ENCODE assay signal across 22 mouse cellular contexts in genomic region chr12:34618321-34618720, GRCm38 (mm10).
DNase-seq lines count a peak whose midpoint lies in the region; ATAC-seq lines count a peak whose summit lies in the region.
"Had no signal": no experiment of that assay in that cellular context is flagged by ENCODE, and none has a peak within 500 bp of the region (broad histone marks: within the 10 kb centered on the region; RNA-seq: fewer than 3 reads in every experiment).

No protein-coding gene starts in this region.

- ATAC-seq in heart, embryonic 11.5 days (replicated peaks; ENCODE audit: insufficient number of reproducible peaks, low FRiP score, low TSS enrichment): no peak
- ATAC-seq: activated CD4-positive, CD25-positive, alpha-beta regulatory T cell, adult 4 months; liver, embryonic 12.5 days had no signal

- intact Hi-C loops in left cerebral cortex, postnatal 4 days (cut with DNase I): no loop called here

- H3K36me3 ChIP-seq in heart, embryonic 11.5 days (ENCODE audit: control insufficient read depth, insufficient read depth, low read length): no peaks in the 10 kb centered on the region
- H3K36me3 ChIP-seq: embryonic facial prominence, embryonic 12.5 days; heart, embryonic 10.5 days; kidney, embryonic 15.5 days; limb, embryonic 12.5 days; liver, embryonic 12.5 days; midbrain, embryonic 15.5 days had no signal

- H3K9ac ChIP-seq in heart, embryonic 11.5 days (ENCODE audit: low read depth, low read length): no peak overlapping the region
- H3K9ac ChIP-seq: embryonic facial prominence, embryonic 12.5 days; kidney, embryonic 15.5 days; limb, embryonic 12.5 days; liver, embryonic 12.5 days; midbrain, embryonic 15.5 days had no signal

- H3K4me3 ChIP-seq in heart, embryonic 11.5 days (ENCODE audit: low read depth, low read length): no peak overlapping the region
- H3K4me3 ChIP-seq: embryonic facial prominence, embryonic 12.5 days; heart, embryonic 10.5 days; kidney, embryonic 15.5 days; limb, embryonic 12.5 days; liver, embryonic 12.5 days; midbrain, embryonic 15.5 days; myocyte had no signal

- no peaks in the 10 kb centered on the region for H3K27me3 ChIP-seq in heart, embryonic 11.5 days (ENCODE audit: control insufficient read depth, insufficient read depth, low read length)
- H3K27me3 ChIP-seq: embryonic facial prominence, embryonic 12.5 days; kidney, embryonic 15.5 days; limb, embryonic 12.5 days; liver, embryonic 12.5 days; midbrain, embryonic 15.5 days had no signal

- WGBS in heart, embryonic 11.5 days (ENCODE audit: insufficient replicate concordance): 64% methylated on average over 3 of the region's 3 CpGs

- H3K4me2 ChIP-seq in heart, embryonic 11.5 days: no peak overlapping the region
- H3K4me2 ChIP-seq: embryonic facial prominence, embryonic 12.5 days; kidney, embryonic 15.5 days; limb, embryonic 12.5 days; liver, embryonic 12.5 days had no signal

- no peaks in the 10 kb centered on the region for H3K9me3 ChIP-seq in heart, embryonic 11.5 days (replicated peaks; ENCODE audit: control insufficient read depth, low read length)
- H3K9me3 ChIP-seq: embryonic facial prominence, embryonic 12.5 days; heart, embryonic 10.5 days; kidney, embryonic 15.5 days; limb, embryonic 12.5 days; liver, embryonic 12.5 days; midbrain, embryonic 15.5 days had no signal

- H3K4me1 ChIP-seq in heart, embryonic 11.5 days (ENCODE audit: control insufficient read depth, insufficient read depth, low read length): no peaks in the 10 kb centered on the region
- H3K4me1 ChIP-seq: embryonic facial prominence, embryonic 12.5 days; kidney, embryonic 15.5 days; liver, embryonic 12.5 days had no signal

- DNase-seq in cerebellum, postnatal 10 days: peak; percentile 67 to 76
- DNase-seq in cerebellum, adult 9-11 months: no peak
- DNase-seq in heart, postnatal 4 days: peak; percentile 6
- DNase-seq in left cerebral cortex, postnatal 4 days: peak; percentile 47
- DNase-seq in left cerebral cortex, adult 9 months (ENCODE audit: low spot score in 2 of 2): no peak
- DNase-seq in adipocyte (ENCODE audit: low spot score): peak; percentile 8
- no peak for DNase-seq in natural killer cell, adult 2 months (ENCODE audit: low spot score in 2 of 2)
- DNase-seq: adrenal gland, postnatal 10 days; cerebellum, adult 8-10 months; kidney, adult 11 months; lung, adult 18-20 months; thymus, adult 18-20 months; thymus, postnatal 36 days had no signal

- H3K27ac ChIP-seq in heart, embryonic 11.5 days (ENCODE audit: low read depth, low read length): no peak overlapping the region
- H3K27ac ChIP-seq: embryonic facial prominence, embryonic 12.5 days; heart, embryonic 10.5 days; kidney, embryonic 15.5 days; liver, embryonic 12.5 days; midbrain, embryonic 15.5 days had no signal

Comparison
In these comparisons a context has a peak if more than half of its experiments do, and no peak if none do; other contexts are left out.
1. DNase-seq: peak in cerebellum, postnatal 10 days (2 of 2), heart, postnatal 4 days (single experiment), left cerebral cortex, postnatal 4 days (single experiment) and adipocyte (single experiment); none in cerebellum, adult 9-11 months (single experiment), left cerebral cortex, adult 9 months (0 of 2) and natural killer cell, adult 2 months (0 of 2).